Mouse (Mus musculus) cerebral cortex, adult 2 months (tissue): ENCODE data around the gene Erf.

Source experiments
- WGBS: fragments of 180-500 bp; shearing (Covaris S2); methylation state at CpG from one replicate; pipeline ENCODE4 v1.1.7; 2018; 5-methylcytosine and 5-hydroxymethylcytosine counted together

The Erf gene

DNA sequence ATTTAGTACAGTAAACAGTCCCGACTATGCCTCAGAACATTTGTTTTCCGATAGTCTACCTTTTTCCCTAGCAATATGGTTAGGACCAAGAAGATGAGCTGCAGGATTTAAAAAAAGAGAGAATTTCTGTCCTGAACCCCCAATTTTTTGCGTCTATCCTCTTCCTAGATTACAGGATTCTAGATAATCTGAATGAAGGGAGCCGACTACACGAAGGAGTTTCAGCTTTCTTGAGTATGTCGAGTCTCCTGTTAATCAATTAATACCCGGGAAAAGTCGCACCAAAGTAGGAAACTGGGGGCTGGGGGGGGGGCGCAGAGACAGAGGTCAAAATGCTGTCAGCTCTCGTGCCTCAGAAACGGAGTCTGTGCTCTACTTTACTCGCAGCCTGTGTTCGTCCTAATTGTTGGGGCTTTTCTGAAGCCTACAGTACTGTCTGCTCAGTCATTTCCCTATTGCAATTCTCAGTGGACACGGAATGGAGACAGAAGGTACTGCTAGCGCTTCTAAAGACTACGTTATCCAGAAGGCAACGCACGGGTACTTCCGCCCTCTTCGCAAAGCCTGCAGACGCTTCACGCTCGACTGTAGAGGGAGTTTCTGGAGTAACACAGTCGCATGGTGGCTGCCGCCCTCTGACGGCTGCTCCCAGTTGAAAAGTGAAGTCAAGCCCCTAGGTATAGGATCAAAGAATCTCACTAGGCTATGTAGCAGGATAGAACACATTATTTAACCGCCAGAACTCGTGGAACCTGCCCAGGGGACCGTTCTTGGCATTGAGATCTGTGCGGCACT lies 11.5 kb downstream of the Erf start:
- WGBS, result under 1% methylated on average over 30 of the region's 30 CpGs

GRCm38 (mm10) chr7:25238015-25238706 lies 12.4 kb downstream of the Erf start:
- under 1% methylated on average over 23 of the region's 23 CpGs for WGBS

- under 1% methylated on average over 76 of the region's 76 CpGs for WGBS
Observed at GRCm38 (mm10) chr7:25237249-25238014, 13.1 kb downstream of the Erf start, which contains the start of gene Gsk3a. Gsk3a (minus strand) TSS chr7:25237851.

DNA sequence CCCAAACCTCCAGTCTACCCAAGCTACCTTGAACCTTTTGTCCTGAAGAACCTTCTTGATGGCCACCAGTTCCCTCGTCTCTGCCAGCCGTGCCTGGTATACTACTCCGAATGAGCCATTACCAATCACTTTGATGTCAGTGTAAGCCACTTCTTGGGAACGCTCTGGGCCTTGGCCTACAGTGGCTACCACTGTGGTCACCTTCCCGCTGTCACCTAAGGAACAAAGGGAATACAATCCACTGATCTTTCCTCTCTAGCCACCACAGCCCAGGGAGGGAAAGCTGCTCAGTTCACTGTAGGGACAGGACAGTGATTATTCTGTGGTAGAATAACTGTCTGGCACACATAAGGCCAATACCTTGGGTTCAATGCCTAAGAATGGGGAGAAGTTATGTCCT lies 15.0 kb downstream of the Erf start:
- WGBS, result 86% methylated on average over 5 of the region's 5 CpGs

DNA sequence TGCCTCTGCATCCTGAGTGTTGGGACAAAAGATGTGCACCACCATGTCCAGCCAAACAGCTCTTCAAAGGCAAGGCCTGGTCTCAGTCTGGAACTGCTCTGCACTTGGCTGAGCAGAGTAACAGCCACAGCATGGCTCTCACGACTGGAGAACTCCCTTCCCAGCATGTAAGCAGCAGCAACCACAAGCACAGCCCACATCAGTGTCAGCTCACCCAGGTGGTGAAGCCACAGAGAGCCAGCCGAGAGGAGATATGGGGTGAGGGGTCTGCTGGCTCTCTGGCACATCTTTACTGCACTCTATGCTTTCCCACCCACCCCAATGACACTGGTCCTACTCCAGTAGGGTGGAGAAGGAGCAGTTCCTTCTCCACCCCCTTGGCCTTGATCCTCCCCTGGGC lies 17.5 kb downstream of the Erf start:
- WGBS, result 74% methylated on average over 2 of the region's 2 CpGs

- 47% methylated on average over 5 of the region's 5 CpGs for WGBS
Observed at GRCm38 (mm10) chr7:25232101-25232648, 18.4 kb downstream of the Erf start.

DNA sequence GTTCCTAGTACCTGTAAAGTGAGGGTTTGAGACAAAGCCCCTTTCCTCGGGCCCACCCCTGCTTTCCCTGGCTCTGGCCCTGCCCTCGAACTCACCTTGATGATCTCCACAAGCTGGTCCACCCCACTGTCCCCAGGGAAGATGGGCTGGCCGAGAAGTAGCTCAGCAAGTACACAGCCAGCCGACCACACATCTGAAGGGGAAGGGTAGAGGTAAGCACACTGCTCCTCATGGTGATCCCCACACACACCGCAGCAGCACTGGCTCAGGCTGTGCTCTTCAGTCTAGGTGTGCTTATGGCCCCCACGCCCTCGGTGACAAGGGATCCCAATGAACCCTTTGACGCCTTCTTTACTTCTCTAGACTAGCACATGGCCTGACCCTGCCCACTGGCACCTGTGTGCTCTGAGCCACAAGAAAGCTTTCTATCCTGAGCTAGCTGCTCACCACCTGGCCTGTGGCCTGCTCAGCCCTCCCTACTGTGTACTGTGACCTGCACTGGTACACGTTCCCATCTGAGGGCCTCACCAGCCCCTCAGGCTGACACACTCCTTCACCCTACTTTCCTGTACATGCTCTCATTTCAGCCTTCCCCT lies 19.8 kb downstream of the Erf start:
- 83% methylated on average over 9 of the region's 9 CpGs for WGBS

GRCm38 (mm10) chr7:25227523-25228300 lies 22.8 kb downstream of the Erf start:
- WGBS, result 75% methylated on average over 1 of the region's 1 CpGs

DNA sequence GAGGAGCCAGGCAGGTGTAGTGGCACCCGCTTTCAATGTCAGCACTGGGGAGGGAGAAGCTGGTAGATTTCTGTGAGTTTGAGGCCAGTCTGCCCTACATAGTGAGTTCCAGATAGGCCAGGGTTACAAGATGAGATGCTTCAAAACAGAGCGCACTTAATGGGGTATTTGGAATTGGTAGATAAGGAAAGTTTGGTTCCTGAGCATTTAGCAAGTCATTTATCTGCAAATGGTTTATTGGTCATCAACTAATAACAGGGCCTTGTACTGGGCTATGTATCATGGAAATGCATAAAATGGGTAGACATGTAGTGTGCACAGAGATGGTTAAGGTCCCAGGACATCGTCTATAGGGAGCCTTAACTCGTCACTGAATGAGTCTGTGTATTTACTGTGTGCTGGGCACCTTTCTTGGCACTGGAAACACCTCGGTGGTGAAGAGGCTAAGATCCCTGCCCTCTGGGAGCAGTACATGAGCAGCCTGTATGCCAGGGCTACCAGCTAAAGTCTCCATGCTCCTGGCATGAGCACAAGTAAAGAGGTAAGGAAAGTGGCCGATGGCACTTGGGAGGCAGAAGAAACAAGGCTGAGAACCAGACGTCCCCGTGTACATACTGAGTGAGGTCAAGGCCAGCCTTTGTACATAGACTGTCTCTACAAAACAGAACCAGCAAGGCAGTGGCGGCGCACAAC lies 28.1 kb downstream of the Erf start:
- 81% methylated on average over 10 of the region's 10 CpGs for WGBS

- under 1% methylated on average over 45 of the region's 45 CpGs for WGBS
Observed at GRCm38 (mm10) chr7:25221102-25221883, 29.3 kb downstream of the Erf start, which contains the start of gene Zfp526. Zfp526 (plus strand) TSS chr7:25221425.

GRCm38 (mm10) chr7:25220457-25221101 lies 30.0 kb downstream of the Erf start, which contains the start of gene Dedd2:
Dedd2 (minus strand) TSS chr7:25220615.
- 3% methylated on average over 20 of the region's 20 CpGs for WGBS

DNA sequence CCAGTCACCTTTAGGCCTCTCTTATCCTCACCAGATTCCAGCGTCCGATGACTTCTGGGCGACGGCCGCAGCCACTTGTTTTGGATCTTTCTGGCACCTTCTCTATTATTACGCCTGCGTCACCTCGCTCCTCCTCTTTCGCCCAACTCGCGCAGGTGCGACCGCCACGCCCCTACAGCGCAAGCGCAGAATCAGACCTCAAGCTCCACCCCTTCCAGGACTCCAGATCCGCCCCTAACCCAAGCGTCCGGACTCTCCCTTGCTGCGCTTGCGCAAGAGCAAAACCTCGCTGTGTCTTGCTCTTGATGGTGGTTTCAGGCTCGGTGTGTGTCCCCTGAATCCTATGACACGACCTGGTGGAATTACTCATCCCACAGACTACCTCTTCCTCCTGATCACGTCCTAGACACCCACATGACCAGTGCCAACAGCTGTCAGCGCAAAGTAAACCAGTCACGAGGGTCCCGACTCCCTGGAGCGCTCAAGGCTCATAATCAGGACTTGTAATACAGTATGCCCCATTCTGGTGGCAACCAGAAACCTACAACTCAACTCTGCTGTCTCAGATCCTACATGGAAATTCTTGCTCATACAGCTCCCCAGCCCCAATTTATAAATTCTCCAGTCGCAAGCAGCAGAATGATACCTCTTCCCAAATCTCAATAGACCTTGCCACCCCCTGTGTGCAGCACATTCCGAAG lies 30.7 kb downstream of the Erf start:
- WGBS, result 2% methylated on average over 31 of the region's 31 CpGs

GRCm38 (mm10) chr7:25219416-25219750 lies 31.2 kb downstream of the Erf start:
- WGBS, result under 1% methylated on average over 16 of the region's 16 CpGs

DNA sequence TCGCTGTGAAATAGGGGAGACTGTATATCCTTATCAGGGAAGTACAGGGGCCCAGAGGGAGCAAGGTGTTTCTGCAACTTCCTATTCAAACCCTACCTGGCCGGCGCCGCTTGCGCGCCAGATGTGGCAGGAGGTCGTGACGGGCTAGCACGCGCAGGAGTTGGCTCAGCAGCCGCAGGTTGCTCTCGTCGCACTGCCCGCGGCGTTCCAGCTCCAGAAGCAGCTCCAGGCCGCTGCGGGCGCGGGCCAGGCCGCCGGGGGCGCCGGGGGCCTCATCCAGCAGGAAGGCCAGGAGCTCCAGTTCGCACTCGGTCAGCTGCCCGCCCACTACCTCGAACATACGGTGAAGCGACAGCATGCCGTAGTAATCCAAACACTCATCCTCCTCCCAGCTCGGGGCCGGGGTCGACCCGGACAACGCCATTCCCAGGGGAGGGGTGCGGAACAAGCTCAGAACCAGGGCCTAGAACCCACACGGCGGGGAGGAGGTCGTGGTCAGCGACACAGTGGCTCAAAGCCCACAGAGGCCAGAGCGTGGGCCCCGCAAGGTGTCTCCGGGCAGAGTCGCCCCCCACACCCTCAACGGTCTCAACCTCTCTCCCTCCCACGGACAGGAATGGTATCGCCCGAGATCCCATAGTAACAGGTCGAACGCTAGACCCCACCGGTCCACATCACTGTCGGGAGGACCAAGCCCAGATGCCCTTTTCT lies 31.7 kb downstream of the Erf start:
- WGBS, result under 1% methylated on average over 53 of the region's 53 CpGs

DNA sequence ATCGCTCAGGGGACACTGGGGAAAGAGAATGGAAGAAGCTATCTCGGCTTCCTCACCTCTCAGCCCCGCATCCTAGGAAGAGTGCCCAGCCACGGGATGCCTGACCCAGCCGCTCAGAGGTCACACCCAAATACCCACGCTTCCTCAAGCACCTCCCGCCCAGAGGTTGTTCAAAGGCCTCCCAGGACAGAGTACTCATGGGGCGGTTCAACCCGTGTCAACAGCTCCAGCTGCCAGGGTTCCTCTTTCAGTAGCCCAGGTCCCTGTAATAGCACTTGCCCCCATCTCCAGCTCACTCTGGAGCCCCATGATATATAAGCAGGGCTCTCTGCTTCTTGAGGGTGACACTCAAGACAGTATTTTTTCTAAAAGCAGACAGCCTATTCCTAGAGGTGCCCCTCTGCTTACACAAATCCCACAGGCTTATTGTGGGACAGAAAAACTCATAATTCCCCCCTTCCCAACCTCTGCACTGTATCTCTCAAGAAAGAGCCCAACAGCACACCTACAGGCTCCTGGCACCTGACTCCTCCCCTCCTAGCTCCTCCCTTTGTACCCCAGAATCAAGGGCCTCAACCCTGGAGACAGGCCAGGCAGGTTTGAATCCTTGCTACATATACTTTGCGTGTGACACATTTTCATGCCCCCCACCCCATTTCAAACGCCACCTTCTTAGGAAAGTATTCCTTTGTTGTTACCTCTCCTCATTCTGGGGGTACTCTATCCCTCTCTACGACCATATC lies 32.7 kb downstream of the Erf start:
- WGBS, result 72% methylated on average over 12 of the region's 12 CpGs

GRCm38 (mm10) chr7:25214172-25214571 lies 36.4 kb downstream of the Erf start:
- 100% methylated on average over 2 of the region's 2 CpGs for WGBS

GRCm38 (mm10) chr7:25213099-25213498 lies 37.5 kb downstream of the Erf start:
- WGBS, result 51% methylated on average over 3 of the region's 3 CpGs
